Mouse (Mus musculus) spleen, adult 18-20 months (tissue): ENCODE measurements around the gene Gemin8.

Source experiments
- DNase-seq, 2 experiments: peaks; one replicate each; pipeline ENCODE4 v3.0.0; 2022; ENCODE audit warnings: mixed read lengths in 2 of 2

The Gemin8 gene

DNA sequence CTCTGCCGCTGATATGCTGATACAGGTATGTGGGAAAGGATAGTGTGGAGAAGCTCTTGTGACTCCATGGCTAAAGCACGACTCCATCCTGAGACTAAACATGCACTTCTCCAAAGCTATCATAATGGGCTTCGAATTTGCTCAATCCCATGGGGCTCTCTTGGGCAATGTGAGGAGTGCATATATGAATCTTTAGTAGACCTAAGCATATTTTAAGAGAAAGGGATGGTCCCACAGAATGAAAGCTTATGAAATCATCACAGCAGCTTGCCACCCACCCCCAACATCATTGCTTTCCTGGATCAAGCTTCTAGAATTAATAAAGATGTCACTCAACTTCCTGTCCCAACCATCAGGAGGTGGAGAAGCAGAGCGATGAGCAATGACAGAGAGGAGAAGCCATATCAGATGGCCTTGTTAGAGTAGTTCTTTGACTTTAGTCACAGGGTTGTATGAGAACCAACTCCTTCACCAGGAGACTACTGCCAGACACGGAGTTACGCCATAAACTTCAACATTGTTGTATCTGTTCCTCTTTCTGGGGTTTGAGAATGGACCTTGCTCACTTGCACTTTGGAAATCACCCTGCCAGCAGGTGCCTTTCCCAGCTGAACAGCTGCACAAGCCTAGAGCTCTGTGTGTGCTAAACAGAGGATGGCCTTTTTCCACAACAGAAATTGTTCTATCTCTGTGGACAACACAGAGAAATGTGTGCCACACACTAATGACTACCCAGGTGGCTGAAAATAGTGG is 60.4 kb downstream of the Gemin8 start:
- DNase-seq: no peak

DNA sequence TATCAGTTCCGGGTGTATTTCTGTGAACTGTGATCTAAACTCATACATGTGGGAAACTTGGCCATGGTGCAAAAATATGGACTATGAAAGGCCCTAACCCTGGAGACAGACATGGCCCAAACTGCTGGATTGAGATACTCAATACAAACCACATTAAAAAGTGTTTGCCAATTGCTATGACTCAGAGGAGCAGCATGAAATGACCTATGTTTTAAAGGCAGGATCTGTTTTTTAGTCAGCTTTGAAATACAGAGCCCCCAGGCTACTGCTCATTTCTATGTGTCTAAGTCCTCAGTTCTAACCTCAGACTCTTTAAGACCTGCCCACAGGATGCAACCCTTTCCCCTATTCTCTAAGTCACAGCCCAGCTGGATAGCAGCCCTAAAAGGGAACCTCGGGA is 65.9 kb downstream of the Gemin8 start:
- no peak for DNase-seq

DNA sequence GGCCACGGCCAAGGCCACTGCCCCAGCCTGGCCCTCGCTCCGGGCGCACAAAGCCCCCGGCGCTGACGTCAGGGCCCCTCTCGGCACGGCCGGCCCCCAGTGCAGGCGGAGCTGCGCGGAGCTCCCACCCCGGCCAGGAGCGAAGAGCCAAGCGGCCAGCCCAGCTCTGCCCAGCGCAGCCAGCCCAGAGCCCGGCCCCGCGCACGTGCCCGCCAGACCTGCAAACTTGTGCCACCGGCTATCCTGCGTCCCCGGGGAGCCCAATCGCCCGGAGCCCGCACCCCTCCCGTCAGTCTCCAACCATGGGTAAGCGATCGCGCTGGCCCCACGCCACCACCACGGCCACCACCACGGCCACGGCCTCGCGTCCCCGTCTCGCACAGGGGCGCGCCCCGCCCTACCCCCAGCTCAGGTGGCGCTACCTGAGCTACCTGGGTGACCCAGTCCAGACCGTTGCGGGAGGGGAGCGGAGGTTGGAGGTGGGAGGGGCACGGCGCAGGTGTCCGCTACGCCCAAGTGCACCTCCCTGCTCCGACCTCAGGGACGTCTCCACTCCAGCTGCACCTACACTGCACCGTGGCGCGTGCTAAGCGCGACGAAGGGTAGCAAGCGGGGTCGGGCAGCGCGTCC is 68.7 kb downstream of the Gemin8 start, which contains the start of gene Gpm6b:
TSS of gene Gpm6b (plus strand) at position 81 of the 630 bp plus-strand sequence.
- peak in 1 of 2 experiments; percentile 4 for DNase-seq

DNA sequence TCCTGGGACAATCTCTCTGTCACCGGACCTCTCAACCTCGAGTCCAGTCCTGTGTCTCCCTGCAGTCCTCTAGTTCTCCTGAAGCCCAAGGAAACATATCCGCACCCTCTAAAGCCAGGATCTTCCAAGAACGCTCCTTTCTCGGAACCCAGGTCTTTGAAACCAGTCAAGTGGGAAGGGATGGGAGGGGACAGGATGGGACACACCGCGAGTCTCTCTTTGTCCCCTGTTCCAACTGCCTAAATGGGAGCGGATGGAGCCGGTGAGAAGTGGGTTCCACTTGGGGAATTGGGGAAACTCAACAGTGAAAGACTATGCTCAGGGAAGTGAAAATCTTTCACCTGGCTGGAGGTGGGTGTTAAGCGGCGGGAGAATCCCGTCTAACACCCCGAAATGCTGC is 69.3 kb downstream of the Gemin8 start:
- DNase-seq: no peak
